Mouse (Mus musculus) thymus, adult 2 months (tissue): ENCODE measurements around the gene Tmed9.

ENCODE experiments used
- CTCF ChIP-seq: fragments of 200-500 bp; IDR thresholded peaks from 2 replicates; pipeline ENCODE4 v1.5.1; 2012; ENCODE audit warnings: mild to moderate bottlenecking, control low read depth, low read length, moderate library complexity, borderline replicate concordance; ENCODE audit not compliant: control insufficient read depth, poor library complexity, insufficient read depth; ENCODE audit errors: extremely low read depth
- POLR2A ChIP-seq: fragments of 200-500 bp; IDR thresholded peaks from 2 replicates; pipeline ENCODE4 v1.6.1; 2012; ENCODE audit warnings: mild to moderate bottlenecking, low read length, control low read depth, moderate library complexity; ENCODE audit not compliant: control insufficient read depth, poor library complexity, insufficient read depth; ENCODE audit errors: extremely low read depth

DNA sequence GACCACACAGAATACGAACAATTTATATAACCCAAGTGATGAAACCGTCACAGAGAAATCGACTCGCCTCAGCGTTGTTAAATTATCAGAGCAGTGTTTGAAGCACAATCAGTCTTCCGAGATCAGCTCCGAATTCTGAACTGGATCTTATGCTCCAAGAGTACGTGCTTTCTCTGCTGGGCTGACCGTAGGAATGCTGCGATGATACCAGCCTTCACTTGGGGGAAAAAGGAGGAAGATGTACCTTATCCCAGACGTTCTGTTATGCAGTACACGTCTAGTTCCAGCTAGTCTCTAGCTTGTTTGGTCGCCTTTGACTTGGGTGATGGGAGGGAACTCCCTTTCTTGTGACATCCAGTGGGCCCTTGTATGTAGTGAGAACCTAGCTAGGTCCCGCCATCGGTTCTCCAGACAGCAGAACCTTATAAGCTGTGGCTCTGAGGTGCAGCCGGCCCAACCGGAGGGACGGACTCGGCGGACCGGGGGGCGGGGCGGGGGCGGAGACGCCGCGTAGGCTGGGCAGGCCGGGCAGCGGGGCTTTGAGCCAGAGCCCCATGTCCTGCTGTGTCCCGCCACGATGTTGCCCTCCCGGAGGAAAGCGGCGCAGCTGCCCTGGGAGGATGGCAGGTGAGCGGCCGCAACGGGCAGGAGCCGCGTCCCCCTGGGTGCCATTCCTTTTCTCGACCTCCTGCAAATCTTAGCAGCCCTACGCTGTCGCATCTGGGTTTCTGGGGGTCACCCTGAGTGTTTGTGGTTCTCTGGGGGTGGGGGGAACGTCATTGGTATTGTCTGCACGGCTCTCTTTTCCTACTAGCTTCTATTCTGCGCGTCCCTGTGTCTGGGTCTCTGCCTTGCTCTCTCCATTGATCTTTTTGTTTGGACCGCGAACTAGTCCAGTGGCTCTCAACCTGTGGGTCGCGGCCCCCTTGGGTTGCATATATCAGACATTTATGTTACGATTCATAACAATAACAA lies 26.3 kb downstream of the Tmed9 start, which contains the start of gene B4galt7:
- peak; percentile 56 for TF ChIP-seq POLR2A
- no peak for TF ChIP-seq CTCF
